Mouse (Mus musculus): ENCODE measurements around the gene Crebl2. TPM values are rescaled to one million over a fixed set of nuclear protein-coding genes. Genes with fewer than 3 reads are reported as not detected.

The Crebl2 gene
- 1.9 and 2.3 TPM in 2 replicates for polyA plus RNA-seq (2016; fragmentation: Nextera tagmentation; extraction: Ambion mirVana)

GRCm38 (mm10) chr6:134829786-134830700, at the start of gene Crebl2:
Gene Crebl2, plus strand, starts transcription at chr6:134830154.
- ATAC-seq (ENCODE audit: insufficient number of reproducible peaks, low FRiP score): peak; percentile 98
- H3K36me3 ChIP-seq: no peaks in the 10 kb centered on the region
- peak within 1 kb of the TSS; percentile 73 for H3K4me3 ChIP-seq
- no peaks in the 10 kb centered on the region for H3K27me3 ChIP-seq (replicated peaks)
- H3K4me2 ChIP-seq: peak within 1 kb of the TSS; percentile 89
- H3K4me1 ChIP-seq (replicated peaks): peaks cover 15% of the 10 kb centered on the region
- H3K9ac ChIP-seq: peak within 1 kb of the TSS; percentile 72
- WGBS: under 1% methylated on average over 58 of the region's 58 CpGs
- peak within 1 kb of the TSS; percentile 93 for H3K27ac ChIP-seq (ENCODE audit: poor library complexity, severe bottlenecking)
- H3K9me3 ChIP-seq (replicated peaks): no peaks in the 10 kb centered on the region

DNA sequence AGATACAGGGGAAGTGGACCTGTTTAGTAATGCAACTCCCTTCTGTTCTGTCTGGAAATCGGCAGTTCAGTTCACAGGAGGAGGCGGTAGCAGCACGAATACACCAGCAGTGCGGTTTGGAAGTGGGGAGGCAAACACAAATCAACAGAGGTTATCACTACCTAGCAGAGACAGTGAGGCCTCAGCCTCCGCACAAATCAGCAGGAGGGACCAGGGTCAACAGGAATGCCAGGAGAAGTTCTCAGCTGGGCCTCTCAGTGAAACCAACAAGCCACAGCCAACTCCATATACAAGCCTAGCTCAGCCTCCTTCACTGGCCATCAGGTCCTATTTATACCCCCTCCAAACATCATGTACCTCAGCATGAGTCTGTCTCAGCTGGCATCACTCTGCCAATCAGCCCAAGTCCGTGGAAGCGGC, 48.5 kb upstream of the Crebl2 start:
- H3K27ac ChIP-seq (ENCODE audit: poor library complexity, severe bottlenecking): peak overlapping the region; percentile 80

DNA sequence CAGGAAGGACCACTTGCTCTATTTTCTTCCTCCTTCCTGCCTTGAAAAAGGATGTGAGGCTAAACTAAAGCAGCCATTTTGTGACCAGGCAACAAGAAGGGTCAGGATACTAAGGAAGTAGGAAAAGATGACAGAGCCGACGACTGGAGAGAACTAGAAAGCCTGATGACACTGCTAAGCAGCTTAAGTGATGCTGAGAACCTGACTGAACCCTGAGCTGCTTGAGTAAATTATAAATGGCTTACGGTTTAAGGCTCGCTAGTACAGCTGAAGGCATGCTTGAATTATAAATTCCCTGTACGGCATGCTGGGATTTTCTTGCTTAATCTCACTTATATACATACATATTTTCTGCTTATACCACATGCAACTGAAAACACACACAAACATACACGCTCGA, 47.1 kb upstream of the Crebl2 start:
- Histone ChIP-seq H3K9me3 (replicated peaks) (no peaks in the 10 kb centered on the region), H3K36me3 (no peaks in the 10 kb centered on the region), H3K4me3 (no peak overlapping the region), H3K27me3 (replicated peaks) (no peaks in the 10 kb centered on the region), H3K27ac (ENCODE audit: poor library complexity, severe bottlenecking) (no peak overlapping the region), H3K4me2 (no peak overlapping the region), H3K4me1 (replicated peaks) (peaks cover 25% of the 10 kb centered on the region), H3K9ac (no peak overlapping the region)
- no peak for ATAC-seq (ENCODE audit: insufficient number of reproducible peaks, low FRiP score)
- WGBS: 85% methylated on average over 7 of the region's 7 CpGs

More for the DNA sequence above, 48.5 kb upstream of the Crebl2 start:
- H3K4me3 ChIP-seq: no peak overlapping the region
- no peaks in the 10 kb centered on the region for H3K9me3 ChIP-seq (replicated peaks)
- H3K9ac ChIP-seq: no peak overlapping the region
- H3K36me3 ChIP-seq: no peaks in the 10 kb centered on the region
- H3K4me2 ChIP-seq: peak overlapping the region; percentile 16
- WGBS: 53% methylated on average over 7 of the region's 7 CpGs
- ATAC-seq (ENCODE audit: insufficient number of reproducible peaks, low FRiP score): peak; percentile 78; the same call in 1 of the 2 replicates
- no peaks in the 10 kb centered on the region for H3K27me3 ChIP-seq (replicated peaks)
- H3K4me1 ChIP-seq (replicated peaks): peaks cover 22% of the 10 kb centered on the region

- no peaks in the 10 kb centered on the region for H3K27me3 ChIP-seq (replicated peaks)
- peaks cover 3% of the 10 kb centered on the region; the same call in 1 of the 2 replicates for H3K36me3 ChIP-seq
- no peak overlapping the region for H3K4me3 ChIP-seq
- H3K9me3 ChIP-seq (replicated peaks): no peaks in the 10 kb centered on the region
- H3K27ac ChIP-seq (ENCODE audit: poor library complexity, severe bottlenecking): no peak overlapping the region
- 73% methylated on average over 3 of the region's 3 CpGs for WGBS
- H3K9ac ChIP-seq: no peak overlapping the region
- H3K4me2 ChIP-seq: no peak overlapping the region
- peaks cover 31% of the 10 kb centered on the region for H3K4me1 ChIP-seq (replicated peaks)
- no peak for ATAC-seq (ENCODE audit: insufficient number of reproducible peaks, low FRiP score)
These were observed 43.5 kb upstream of the Crebl2 start for GRCm38 (mm10) chr6:134786426-134786825.

DNA sequence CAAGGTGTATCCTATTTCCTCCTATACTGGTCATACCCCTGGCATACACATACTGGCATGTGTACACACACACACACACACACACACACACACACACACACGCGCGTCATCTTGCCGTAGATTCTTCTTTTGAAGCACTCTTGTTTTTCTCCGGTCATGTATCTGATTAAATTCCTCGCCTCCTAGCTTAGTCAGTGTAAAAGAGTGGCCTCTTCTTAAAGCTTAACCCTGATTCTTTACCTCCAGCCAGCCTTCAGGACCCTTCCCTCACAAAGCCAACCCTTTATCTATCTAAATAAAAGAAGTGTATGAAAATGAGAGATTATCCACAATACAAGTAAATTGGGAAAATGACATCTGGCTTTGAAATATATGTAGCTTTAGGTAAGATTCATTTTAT, 40.9 kb upstream of the Crebl2 start:
- ATAC-seq (ENCODE audit: insufficient number of reproducible peaks, low FRiP score): no peak
- H3K4me1 ChIP-seq (replicated peaks): peaks cover 26% of the 10 kb centered on the region
- H3K36me3 ChIP-seq: peaks cover 3% of the 10 kb centered on the region; the same call in 1 of the 2 replicates
- H3K9me3 ChIP-seq (replicated peaks): no peaks in the 10 kb centered on the region
- H3K4me2 ChIP-seq: peak overlapping the region; percentile 33
- no peak overlapping the region for H3K4me3 ChIP-seq
- no peak overlapping the region for H3K27ac ChIP-seq (ENCODE audit: poor library complexity, severe bottlenecking)
- no peaks in the 10 kb centered on the region for H3K27me3 ChIP-seq (replicated peaks)
- H3K9ac ChIP-seq: 0 out of 2 replicates have a peak overlapping the region, but pooled peaks have one; percentile 10
- WGBS: 50% methylated on average over 6 of the region's 6 CpGs

- ATAC-seq (ENCODE audit: insufficient number of reproducible peaks, low FRiP score): peak; percentile 13
- Histone ChIP-seq H3K4me1 (replicated peaks) (peaks cover 27% of the 10 kb centered on the region), H3K27me3 (replicated peaks) (no peaks in the 10 kb centered on the region), H3K27ac (ENCODE audit: poor library complexity, severe bottlenecking) (peak overlapping the region; percentile 99), H3K36me3 (peaks cover 3% of the 10 kb centered on the region; the same call in 1 of the 2 replicates), H3K4me2 (peak overlapping the region; percentile 83), H3K9ac (peak overlapping the region; percentile 95), H3K4me3 (peak overlapping the region; percentile 82), H3K9me3 (replicated peaks) (no peaks in the 10 kb centered on the region)
- WGBS: 3% methylated on average over 46 of the region's 46 CpGs
These were observed 38.5 kb upstream of the Crebl2 start for GRCm38 (mm10) chr6:134791251-134792118.

DNA sequence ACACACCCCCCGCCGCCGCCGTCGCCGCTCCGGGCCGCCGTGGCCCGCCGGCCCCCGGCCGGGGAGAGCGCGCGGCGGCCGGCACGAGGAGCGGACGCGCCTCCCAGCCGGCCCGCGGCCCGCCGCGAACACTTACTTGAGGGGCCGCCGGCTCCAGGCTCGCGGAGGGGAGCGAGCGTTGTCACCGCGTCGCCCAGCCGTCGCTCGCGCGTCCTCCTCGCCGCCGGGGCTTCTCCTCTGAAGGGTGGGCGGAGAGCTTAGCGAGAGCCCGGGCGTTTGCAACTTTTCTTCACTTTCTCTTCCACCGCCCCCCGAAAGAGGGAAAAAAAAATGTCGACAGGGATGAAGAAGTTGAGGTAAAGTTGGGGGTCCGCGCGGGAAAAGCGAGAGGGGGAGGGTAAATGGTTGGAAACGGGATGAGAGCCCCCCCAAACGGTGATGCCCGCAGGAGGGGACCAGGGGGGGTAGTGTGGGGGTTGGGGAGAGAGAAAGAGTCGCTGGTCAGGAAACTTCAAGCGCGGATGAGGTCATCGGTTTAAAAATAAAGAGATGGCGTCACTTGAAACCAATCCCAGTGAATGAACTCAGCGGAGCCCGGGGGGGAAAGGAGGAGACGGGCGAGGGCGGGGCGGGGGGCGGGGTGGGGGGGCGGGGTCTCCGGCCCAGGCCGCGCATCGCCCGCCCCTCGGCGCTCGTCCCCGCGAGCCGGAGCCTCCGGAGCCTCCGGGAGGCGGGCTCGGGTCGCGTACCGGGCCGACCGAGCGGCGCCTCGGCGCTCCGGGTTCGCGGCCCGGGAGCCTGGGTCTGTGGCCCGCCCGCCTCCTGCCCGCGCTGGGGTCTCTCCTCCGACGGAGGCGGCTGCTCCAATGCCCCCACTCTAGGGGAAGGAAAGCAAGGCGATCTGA, 37.6 kb upstream of the Crebl2 start, which contains the start of gene Dusp16:
TSS of gene Dusp16 (minus strand) at position 485 of the 905 bp plus-strand sequence.
- Histone ChIP-seq H3K36me3 (peaks cover 3% of the 10 kb centered on the region; the same call in 1 of the 2 replicates), H3K27me3 (replicated peaks) (no peaks in the 10 kb centered on the region), H3K4me1 (replicated peaks) (peaks cover 27% of the 10 kb centered on the region), H3K4me2 (peak within 1 kb of the TSS; percentile 83), H3K9me3 (replicated peaks) (no peaks in the 10 kb centered on the region), H3K9ac (peak within 1 kb of the TSS; percentile 95), H3K4me3 (peak within 1 kb of the TSS; percentile 82), H3K27ac (ENCODE audit: poor library complexity, severe bottlenecking) (peak within 1 kb of the TSS; percentile 99)
- peak; percentile 93 for ATAC-seq (ENCODE audit: insufficient number of reproducible peaks, low FRiP score)
- 2% methylated on average over 95 of the region's 108 CpGs for WGBS

GRCm38 (mm10) chr6:134793046-134793806, 36.7 kb upstream of the Crebl2 start:
- Histone ChIP-seq H3K4me2 (peak overlapping the region; percentile 77), H3K9me3 (replicated peaks) (no peaks in the 10 kb centered on the region), H3K36me3 (peaks cover under 1% of the 10 kb centered on the region; the same call in 1 of the 2 replicates), H3K9ac (peak overlapping the region; percentile 91), H3K27me3 (replicated peaks) (no peaks in the 10 kb centered on the region), H3K4me3 (peak overlapping the region; percentile 82), H3K27ac (ENCODE audit: poor library complexity, severe bottlenecking) (peak overlapping the region; percentile 67; the same call in 1 of the 2 replicates), H3K4me1 (replicated peaks) (peaks cover 22% of the 10 kb centered on the region)
- WGBS: 39% methylated on average over 21 of the region's 21 CpGs
- ATAC-seq (ENCODE audit: insufficient number of reproducible peaks, low FRiP score): no peak

- 15% methylated on average over 21 of the region's 21 CpGs for WGBS
- no peaks in the 10 kb centered on the region for H3K36me3 ChIP-seq
- no peaks in the 10 kb centered on the region for H3K9me3 ChIP-seq (replicated peaks)
- ATAC-seq (ENCODE audit: insufficient number of reproducible peaks, low FRiP score): no peak
- peaks cover 19% of the 10 kb centered on the region for H3K4me1 ChIP-seq (replicated peaks)
- H3K4me3 ChIP-seq: no peak overlapping the region
- H3K9ac ChIP-seq: no peak overlapping the region
- no peaks in the 10 kb centered on the region for H3K27me3 ChIP-seq (replicated peaks)
- H3K4me2 ChIP-seq: peak overlapping the region; percentile 52
- H3K27ac ChIP-seq (ENCODE audit: poor library complexity, severe bottlenecking): no peak overlapping the region
These were observed 35.9 kb upstream of the Crebl2 start for GRCm38 (mm10) chr6:134793911-134794520.
